Mouse (Mus musculus) embryonic facial prominence, embryonic 11.5 days (tissue): Measurements from ENCODE around the gene Cdkn2b. TPM values are rescaled to one million over a fixed set of nuclear protein-coding genes. Genes with fewer than 3 reads are reported as not detected.
A peak's percentile ranks its signal among the peaks of the same experiment; 100 is the strongest.

Experiments
- ATAC-seq: fragments of 200-750 bp; cut with Nextera tagmentation; replicated peaks from 2 replicates; pipeline ENCODE4 v1.8.0; 2017; ENCODE audit warnings: low read depth; ENCODE audit not compliant: insufficient number of reproducible peaks, low FRiP score, low TSS enrichment
- DNase-seq: peaks from one replicate; pipeline ENCODE4 v3.0.0-alpha.2; 2015; ENCODE audit warnings: low spot score
- H3K27ac ChIP-seq: fragments of 300-500 bp; sonication (generic); replicated peaks from 2 replicates; pipeline ENCODE4 v1.5.1; 2014; ENCODE audit warnings: mild to moderate bottlenecking, low read depth, low read length, control low read depth
- H3K27me3 ChIP-seq: fragments of 300-500 bp; sonication (generic); 2 replicates; pipeline ENCODE4 v1.6.1; 2014; ENCODE audit warnings: mild to moderate bottlenecking, low read length, moderate library complexity, mixed read lengths; ENCODE audit not compliant: control insufficient read depth, insufficient read depth
- H3K36me3 ChIP-seq: fragments of 300-500 bp; sonication (generic); replicated peaks from 2 replicates; pipeline ENCODE4 v1.6.1; 2014; ENCODE audit warnings: low read depth, mild to moderate bottlenecking, low read length, moderate library complexity, mixed read lengths; ENCODE audit not compliant: control insufficient read depth, insufficient read depth
- H3K4me1 ChIP-seq: fragments of 300-500 bp; sonication (generic); 2 replicates; pipeline ENCODE4 v1.6.1; 2014; ENCODE audit warnings: low read length, mixed read lengths; ENCODE audit not compliant: control insufficient read depth, insufficient read depth
- H3K4me2 ChIP-seq: fragments of 300-500 bp; sonication (generic); 2 replicates; pipeline ENCODE4 v1.6.1; 2014; ENCODE audit warnings: low read depth, mild to moderate bottlenecking, control low read depth, low read length, moderate library complexity
- H3K4me3 ChIP-seq: fragments of 300-500 bp; sonication (generic); 2 replicates; pipeline ENCODE4 v1.5.1; 2014; ENCODE audit warnings: low read depth, low read length, control low read depth
- H3K9ac ChIP-seq: fragments of 300-500 bp; sonication (generic); replicated peaks from 2 replicates; pipeline ENCODE4 v1.6.1; 2014; ENCODE audit warnings: mild to moderate bottlenecking, control low read depth, low read length
- H3K9me3 ChIP-seq: fragments of 300-500 bp; sonication (generic); replicated peaks from 2 replicates; pipeline ENCODE4 v1.6.1; 2016; ENCODE audit warnings: mild to moderate bottlenecking, low read length, inconsistent platforms, mixed read lengths; ENCODE audit not compliant: control insufficient read depth
- WGBS: fragments of 180-500 bp; shearing (Covaris S2); extraction: QIAGEN DNeasy Blood & Tissue Kit; methylation state at CpG from one replicate; pipeline ENCODE4 v1.1.7; 2014; 5-methylcytosine and 5-hydroxymethylcytosine counted together
- polyA plus RNA-seq: library from polyadenylated mRNA; unstranded; fragments of >200 nt; fragmentation: Nextera tagmentation; extraction: Ambion mirVana; gene quantifications from 2 replicates; pipeline ENCODE4 v1.2.1, GENCODE M21; 2014

The Cdkn2b gene
- polyA plus RNA-seq, 1 experiment from 2014 or later, result 1.4 TPM

DNA sequence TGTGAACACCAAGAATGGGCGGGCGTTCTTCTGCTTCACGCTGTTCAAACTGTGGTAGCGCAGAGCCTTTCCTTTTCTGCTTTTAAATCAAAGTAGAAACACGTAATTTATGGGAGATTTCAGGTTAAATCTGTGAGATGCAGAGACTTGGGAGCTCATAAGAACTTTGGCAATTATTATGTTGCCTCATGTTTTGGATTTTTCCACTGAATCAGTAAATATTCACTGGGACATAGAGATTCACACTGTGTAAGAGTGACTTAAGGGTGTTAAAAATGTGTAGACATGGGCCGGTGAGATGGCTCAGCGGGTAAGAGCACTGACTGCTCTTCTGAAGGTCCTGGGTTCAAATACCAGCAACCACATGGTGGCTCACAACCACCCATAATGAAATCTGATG lies 25.2 kb downstream of the Cdkn2b start:
- no peaks in the 10 kb centered on the region for H3K9me3 ChIP-seq
- DNase-seq, result no peak
- no peak overlapping the region for H3K4me2 ChIP-seq
- no peak overlapping the region for H3K4me3 ChIP-seq
- H3K27ac ChIP-seq, result no peak overlapping the region
- no peak for ATAC-seq
- no peaks in the 10 kb centered on the region for H3K36me3 ChIP-seq
- peaks cover 53% of the 10 kb centered on the region for H3K27me3 ChIP-seq
- H3K9ac ChIP-seq, result no peak overlapping the region
- no peaks in the 10 kb centered on the region for H3K4me1 ChIP-seq
- 25% methylated on average over 7 of the region's 7 CpGs for WGBS

DNA sequence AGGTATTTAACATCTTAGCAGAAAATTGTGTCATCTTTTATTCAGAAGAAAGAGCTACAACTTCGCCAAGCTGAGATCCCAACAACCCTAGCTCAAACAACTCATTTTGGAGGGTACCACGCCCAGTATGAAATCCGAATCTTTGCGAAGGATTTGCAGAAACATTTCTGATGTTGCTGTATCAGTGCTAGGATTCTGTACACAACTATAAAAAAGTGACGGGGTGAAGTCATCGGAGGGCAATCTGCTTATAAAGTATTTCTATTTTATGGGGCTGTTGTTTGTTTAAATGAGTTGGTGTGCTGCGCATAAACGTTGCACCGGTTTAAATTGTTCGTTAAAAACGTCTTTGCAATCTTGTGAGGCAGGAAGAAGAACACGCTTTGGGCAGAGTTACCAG lies 28.2 kb downstream of the Cdkn2b start:
- Histone ChIP-seq H3K9me3 (no peaks in the 10 kb centered on the region), H3K4me2 (no peak overlapping the region), H3K36me3 (no peaks in the 10 kb centered on the region), H3K27me3 (peaks cover 49% of the 10 kb centered on the region), H3K27ac (no peak overlapping the region), H3K9ac (no peak overlapping the region), H3K4me1 (no peaks in the 10 kb centered on the region), H3K4me3 (no peak overlapping the region)
- WGBS, result under 1% methylated on average over 12 of the region's 12 CpGs
- DNase-seq (no peak), ATAC-seq (no peak)

DNA sequence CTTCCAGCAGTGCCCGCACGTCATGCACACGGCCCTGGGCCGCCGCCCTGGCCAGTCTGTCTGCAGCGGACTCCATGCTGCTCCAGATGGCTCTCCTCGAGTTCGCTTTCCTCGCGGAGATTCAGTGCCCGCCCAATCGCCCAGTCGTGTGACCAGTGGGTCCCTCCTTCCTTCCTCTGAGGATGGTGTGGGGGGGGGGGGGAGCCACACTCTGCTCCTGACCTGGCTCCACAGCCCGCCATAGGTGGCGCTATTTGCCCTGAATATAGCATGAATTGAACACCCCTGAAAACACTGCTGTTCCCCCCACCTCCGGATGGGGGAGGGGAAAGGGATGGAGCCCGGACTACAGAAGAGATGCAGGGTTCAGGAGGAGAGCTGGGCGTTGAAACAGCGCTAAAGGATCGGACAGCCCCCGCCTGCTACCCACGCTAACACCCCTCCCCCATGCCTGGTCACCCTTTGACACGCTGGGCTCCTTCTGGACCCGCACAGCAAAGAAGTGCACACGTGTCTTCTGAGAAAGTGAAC lies 28.7 kb downstream of the Cdkn2b start:
- no peaks in the 10 kb centered on the region for H3K36me3 ChIP-seq
- H3K4me1 ChIP-seq, result no peaks in the 10 kb centered on the region
- DNase-seq (no peak), ATAC-seq (peak; percentile 79)
- no peaks in the 10 kb centered on the region for H3K9me3 ChIP-seq
- peaks cover 51% of the 10 kb centered on the region for H3K27me3 ChIP-seq
- H3K27ac ChIP-seq, result no peak overlapping the region
- H3K9ac ChIP-seq, result no peak overlapping the region
- H3K4me3 ChIP-seq, result no peak overlapping the region
- 1% methylated on average over 25 of the region's 25 CpGs for WGBS
- H3K4me2 ChIP-seq, result no peak overlapping the region

DNA sequence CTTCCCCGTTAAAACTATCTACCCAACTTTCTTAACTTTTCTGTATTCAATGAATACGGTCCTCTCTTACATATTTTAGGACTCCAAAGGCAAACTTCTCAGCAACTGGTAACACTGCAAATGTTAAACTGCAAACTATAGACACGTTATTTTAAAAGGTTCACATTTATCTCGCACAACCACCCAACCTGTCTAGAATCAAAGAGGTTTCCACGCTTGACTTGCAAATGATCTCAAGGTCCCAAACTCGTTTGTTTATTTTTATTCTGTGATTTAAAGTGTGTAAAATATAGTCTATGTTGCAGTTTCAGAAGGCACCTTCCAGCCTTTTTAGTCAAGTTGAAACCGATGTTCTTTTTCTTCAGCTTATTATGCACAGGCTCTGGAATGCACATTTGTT lies 29.6 kb downstream of the Cdkn2b start:
- 3% methylated on average over 7 of the region's 7 CpGs for WGBS
- no peaks in the 10 kb centered on the region for H3K9me3 ChIP-seq
- H3K9ac ChIP-seq, result no peak overlapping the region
- H3K27me3 ChIP-seq, result peaks cover 53% of the 10 kb centered on the region
- no peaks in the 10 kb centered on the region for H3K4me1 ChIP-seq
- no peak overlapping the region for H3K27ac ChIP-seq
- no peak overlapping the region for H3K4me2 ChIP-seq
- DNase-seq, result no peak
- H3K4me3 ChIP-seq, result no peak overlapping the region
- no peak for ATAC-seq
- H3K36me3 ChIP-seq, result no peaks in the 10 kb centered on the region

DNA sequence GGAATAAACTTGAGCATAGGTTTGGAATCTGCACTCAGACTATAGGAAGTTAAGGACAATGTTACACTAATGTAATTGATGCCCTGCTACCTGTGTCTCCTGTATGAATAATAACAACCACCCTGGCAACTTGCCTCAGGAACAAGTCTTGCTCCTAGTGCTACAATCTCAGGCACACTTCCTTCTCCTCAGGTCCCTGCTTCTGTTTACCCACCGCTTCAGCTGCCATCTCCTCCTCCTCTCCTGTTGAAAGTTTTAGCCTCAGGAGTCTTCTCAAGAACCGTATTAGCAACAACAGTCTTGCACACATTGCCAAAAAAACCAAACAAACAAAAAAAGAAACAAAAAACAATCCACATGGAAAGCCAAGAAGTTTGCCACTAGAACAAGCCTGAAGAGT lies 31.2 kb downstream of the Cdkn2b start:
- Histone ChIP-seq H3K9me3 (no peaks in the 10 kb centered on the region), H3K27me3 (peaks cover 67% of the 10 kb centered on the region), H3K4me1 (no peaks in the 10 kb centered on the region), H3K36me3 (no peaks in the 10 kb centered on the region), H3K4me3 (no peak overlapping the region), H3K4me2 (no peak overlapping the region), H3K9ac (no peak overlapping the region), H3K27ac (no peak overlapping the region)
- ATAC-seq (no peak), DNase-seq (no peak)
- WGBS, result 2% methylated on average over 2 of the region's 2 CpGs

DNA sequence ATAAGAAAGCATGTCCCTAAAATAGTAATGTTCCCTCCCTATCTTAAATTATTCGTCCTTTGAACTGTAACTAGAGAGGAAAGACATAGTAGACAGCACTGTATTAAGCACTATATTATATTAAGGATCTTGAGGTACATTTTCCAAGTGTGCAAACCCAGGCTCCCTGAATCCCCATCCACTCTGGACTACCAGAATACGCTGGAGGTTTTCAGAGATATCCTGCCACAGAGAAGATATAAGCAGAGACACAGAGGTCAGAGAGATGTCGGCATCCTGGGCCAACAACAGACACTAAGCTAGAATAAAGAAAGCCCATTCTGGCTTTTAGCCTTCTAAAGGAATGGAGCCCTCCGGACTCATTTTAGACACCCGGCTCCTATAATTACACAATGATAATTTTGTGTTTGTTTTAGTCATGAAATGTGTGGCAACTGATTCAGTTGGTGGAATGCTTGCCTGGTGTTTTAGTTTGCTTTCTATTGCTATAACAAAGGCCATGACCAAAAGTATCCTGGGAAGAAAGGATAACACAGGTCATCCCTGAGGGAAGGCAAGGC lies 33.4 kb downstream of the Cdkn2b start:
- H3K9ac ChIP-seq, result no peak overlapping the region
- H3K27me3 ChIP-seq, result peaks cover 70% of the 10 kb centered on the region
- 5% methylated on average over 5 of the region's 5 CpGs for WGBS
- H3K36me3 ChIP-seq, result no peaks in the 10 kb centered on the region
- H3K4me3 ChIP-seq, result no peak overlapping the region
- H3K4me2 ChIP-seq, result no peak overlapping the region
- ATAC-seq (no peak), DNase-seq (no peak)
- no peaks in the 10 kb centered on the region for H3K9me3 ChIP-seq
- H3K4me1 ChIP-seq, result no peaks in the 10 kb centered on the region
- no peak overlapping the region for H3K27ac ChIP-seq

DNA sequence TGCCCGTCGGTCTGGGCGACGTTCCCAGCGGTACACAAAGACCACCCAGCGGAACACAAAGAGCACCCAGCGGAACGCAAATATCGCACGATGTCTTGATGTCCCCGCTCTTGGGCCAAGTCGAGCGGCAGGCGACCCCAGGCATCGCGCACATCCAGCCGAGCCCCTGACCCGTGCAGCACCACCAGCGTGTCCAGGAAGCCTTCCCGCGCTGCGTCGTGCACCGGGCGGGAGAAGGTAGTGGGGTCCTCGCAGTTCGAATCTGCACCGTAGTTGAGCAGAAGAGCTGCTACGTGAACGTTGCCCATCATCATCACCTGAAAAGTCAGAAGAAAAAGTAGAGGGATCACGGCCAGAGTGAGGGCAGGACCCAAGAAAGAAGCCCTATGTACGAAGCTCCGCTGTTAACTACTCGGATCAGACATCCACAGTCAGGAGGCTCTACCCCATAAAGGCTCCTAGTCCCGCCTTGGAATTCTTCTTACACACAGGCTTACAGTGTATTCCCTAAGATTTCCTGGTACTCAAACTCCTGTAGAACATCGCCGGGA lies 34.1 kb downstream of the Cdkn2b start:
- Histone ChIP-seq H3K9me3 (no peaks in the 10 kb centered on the region), H3K4me3 (no peak overlapping the region), H3K27me3 (peaks cover 70% of the 10 kb centered on the region), H3K4me2 (no peak overlapping the region), H3K27ac (no peak overlapping the region), H3K4me1 (no peaks in the 10 kb centered on the region), H3K9ac (no peak overlapping the region), H3K36me3 (no peaks in the 10 kb centered on the region)
- DNase-seq (no peak), ATAC-seq (no peak)
- under 1% methylated on average over 37 of the region's 37 CpGs for WGBS

DNA sequence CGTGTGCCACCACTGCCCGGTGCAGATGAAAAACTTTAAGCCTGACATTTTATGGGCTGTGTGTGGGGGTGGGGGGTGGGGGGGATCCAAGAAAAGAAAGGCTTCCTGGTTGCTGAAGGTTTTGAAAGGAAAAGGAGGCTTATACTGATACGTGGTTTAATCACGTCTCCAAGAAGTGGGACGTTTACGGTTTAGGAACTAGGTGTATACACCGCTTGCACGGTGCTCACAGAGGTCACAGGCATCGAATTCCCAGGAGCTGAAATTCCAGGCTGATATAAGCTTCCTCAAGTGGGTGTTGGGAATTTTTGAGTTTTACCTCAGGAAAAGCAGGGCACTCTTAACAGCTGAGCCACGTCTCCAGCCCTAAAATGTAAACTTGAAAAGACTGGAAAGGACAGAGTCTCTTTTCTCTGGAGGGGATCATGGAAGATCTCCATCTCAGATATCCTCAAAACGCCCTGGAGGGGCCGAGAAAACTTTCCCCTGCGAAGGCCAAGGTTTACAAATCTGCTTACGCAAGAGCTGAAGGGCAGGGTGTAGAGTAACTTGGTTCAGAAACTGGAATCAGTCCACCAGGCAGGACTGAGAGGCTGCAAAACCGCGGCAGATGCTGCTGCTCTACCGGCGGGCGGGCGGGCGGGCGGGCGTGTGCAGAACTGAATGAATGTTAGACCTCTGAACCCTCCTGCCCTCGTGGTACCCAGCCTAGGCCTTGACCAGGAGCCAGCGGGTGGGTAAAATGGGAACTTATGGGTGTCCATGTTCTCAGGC lies 34.8 kb downstream of the Cdkn2b start:
- Histone ChIP-seq H3K4me1 (no peaks in the 10 kb centered on the region), H3K9ac (no peak overlapping the region), H3K27ac (no peak overlapping the region), H3K27me3 (peaks cover 67% of the 10 kb centered on the region), H3K9me3 (no peaks in the 10 kb centered on the region), H3K4me3 (no peak overlapping the region), H3K4me2 (no peak overlapping the region), H3K36me3 (no peaks in the 10 kb centered on the region)
- WGBS, result 1% methylated on average over 25 of the region's 25 CpGs
- no peak for DNase-seq
- ATAC-seq, result no peak
